Mouse (Mus musculus): ENCODE results near the gene Pgp. TPM values are rescaled to one million over a fixed set of nuclear protein-coding genes. Genes with fewer than 3 reads are reported as not detected.

Pgp gene
- polyA plus RNA-seq, 1 experiment from 2014 or later, result 42.5 TPM

DNA sequence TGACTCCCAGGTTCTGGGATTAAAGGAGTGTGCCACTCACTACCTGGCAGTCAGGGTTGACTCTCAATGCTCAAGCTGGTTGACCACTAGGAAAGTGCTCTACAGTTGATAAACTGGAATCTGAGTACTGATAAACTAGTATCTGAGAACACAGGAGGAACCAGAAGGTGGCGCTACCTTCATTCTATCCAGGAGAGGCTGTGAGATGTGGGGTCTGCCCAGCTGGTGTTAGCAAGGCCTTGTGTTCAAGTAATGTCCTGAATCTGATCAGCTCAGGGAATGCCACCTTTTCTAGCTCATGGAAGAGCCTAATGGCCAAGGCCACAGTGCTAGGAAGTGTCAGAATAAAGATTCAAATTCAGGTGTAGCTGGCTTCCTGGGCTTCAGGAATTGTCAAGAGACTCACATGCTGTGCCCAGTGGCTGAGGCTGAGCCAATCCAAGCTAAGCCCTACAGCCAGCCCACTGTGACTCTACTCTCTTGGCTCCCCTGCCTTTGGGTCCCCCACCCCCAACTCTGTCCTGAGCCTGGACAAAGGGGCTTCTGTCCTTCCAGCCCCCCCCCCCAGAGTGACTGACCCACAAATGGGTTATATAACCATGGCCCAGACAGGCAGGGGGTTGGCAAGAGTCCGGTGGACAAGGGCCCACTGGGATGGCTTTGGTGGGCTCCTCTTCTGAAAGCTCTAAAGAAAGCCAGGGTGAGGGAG lies 24.6 kb downstream of the Pgp start:
- H3K27ac ChIP-seq (ENCODE audit: low read length), result no peak overlapping the region
- H3K36me3 ChIP-seq (ENCODE audit: insufficient read depth, low read length), result no peaks in the 10 kb centered on the region
- 40% methylated on average over 2 of the region's 2 CpGs for WGBS
- H3K4me2 ChIP-seq (replicated peaks; ENCODE audit: low read depth, low read length), result no peak overlapping the region
- no peaks in the 10 kb centered on the region for H3K4me1 ChIP-seq (ENCODE audit: insufficient read depth, low read depth, low read length)
- H3K4me3 ChIP-seq (ENCODE audit: low read depth, low read length), result no peak overlapping the region
- H3K9ac ChIP-seq (replicated peaks; ENCODE audit: low read depth), result no peak overlapping the region
- ATAC-seq, result 0 out of 2 replicates have a peak, but pooled peaks have one; percentile 53
- H3K9me3 ChIP-seq (ENCODE audit: low read length), result no peaks in the 10 kb centered on the region
- peak; percentile 74 for DNase-seq (ENCODE audit: low spot score)
- TF ChIP-seq EP300 (IDR thresholded peaks at IDR 0.05) (no peak), CTCF (IDR thresholded peaks at IDR 0.05) (peak; percentile 81)
- H3K27me3 ChIP-seq (replicated peaks; ENCODE audit: insufficient read depth, low read length), result no peaks in the 10 kb centered on the region

DNA sequence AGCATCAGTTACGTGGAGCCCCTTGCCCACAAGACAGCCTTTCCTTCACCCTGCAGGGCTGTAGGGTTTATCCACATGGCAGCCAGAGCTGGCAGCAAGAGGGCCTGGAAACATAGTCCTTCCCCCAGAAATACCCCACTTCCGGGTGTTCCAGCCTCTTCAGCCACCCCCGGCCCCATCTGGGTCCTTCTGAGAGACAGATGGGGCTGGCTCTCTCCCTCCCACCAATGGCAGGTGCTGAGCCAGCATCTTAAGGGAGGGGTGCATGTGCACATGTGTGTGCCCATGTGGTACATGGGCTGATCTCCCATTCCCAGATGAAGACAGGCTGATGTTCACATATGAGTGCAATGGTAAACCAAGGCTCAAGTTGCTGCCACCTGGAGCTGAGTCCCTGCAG lies 25.3 kb downstream of the Pgp start:
- Histone ChIP-seq H3K9me3 (ENCODE audit: low read length) (no peaks in the 10 kb centered on the region), H3K36me3 (ENCODE audit: insufficient read depth, low read length) (no peaks in the 10 kb centered on the region), H3K9ac (replicated peaks; ENCODE audit: low read depth) (no peak overlapping the region), H3K4me1 (ENCODE audit: insufficient read depth, low read depth, low read length) (no peaks in the 10 kb centered on the region), H3K4me3 (ENCODE audit: low read depth, low read length) (no peak overlapping the region), H3K27me3 (replicated peaks; ENCODE audit: insufficient read depth, low read length) (no peaks in the 10 kb centered on the region), H3K4me2 (replicated peaks; ENCODE audit: low read depth, low read length) (no peak overlapping the region), H3K27ac (ENCODE audit: low read length) (no peak overlapping the region)
- TF ChIP-seq EP300 (IDR thresholded peaks at IDR 0.05) (no peak), CTCF (IDR thresholded peaks at IDR 0.05) (no peak)
- 65% methylated on average over 3 of the region's 3 CpGs for WGBS
- DNase-seq (ENCODE audit: low spot score), result no peak
- no peak for ATAC-seq

DNA sequence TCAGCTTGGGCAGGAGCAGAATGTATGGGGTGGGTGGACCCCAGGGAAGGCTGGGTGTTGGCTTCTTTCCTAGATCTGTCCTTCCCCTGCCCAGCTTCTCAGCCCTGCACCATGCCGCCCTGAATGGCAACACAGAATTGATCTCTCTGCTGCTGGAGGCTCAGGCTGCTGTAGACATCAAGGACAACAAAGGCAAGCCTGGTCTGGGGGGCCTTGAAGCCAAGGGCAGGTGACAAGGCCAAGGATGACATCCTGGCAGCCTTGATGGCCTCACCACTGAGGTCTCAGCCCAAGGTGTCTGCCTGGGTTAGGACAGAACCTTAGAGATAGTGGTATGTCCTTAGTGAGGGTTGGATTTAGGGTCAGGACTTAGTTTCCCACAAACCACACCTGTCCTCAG lies 25.8 kb downstream of the Pgp start:
- no peaks in the 10 kb centered on the region for H3K4me1 ChIP-seq (ENCODE audit: insufficient read depth, low read depth, low read length)
- no peak overlapping the region for H3K4me3 ChIP-seq (ENCODE audit: low read depth, low read length)
- TF ChIP-seq CTCF (IDR thresholded peaks at IDR 0.05) (no peak), EP300 (IDR thresholded peaks at IDR 0.05) (no peak)
- H3K9me3 ChIP-seq (ENCODE audit: low read length), result no peaks in the 10 kb centered on the region
- H3K9ac ChIP-seq (replicated peaks; ENCODE audit: low read depth), result no peak overlapping the region
- no peak overlapping the region for H3K4me2 ChIP-seq (replicated peaks; ENCODE audit: low read depth, low read length)
- DNase-seq (ENCODE audit: low spot score) (no peak), ATAC-seq (no peak)
- no peaks in the 10 kb centered on the region for H3K27me3 ChIP-seq (replicated peaks; ENCODE audit: insufficient read depth, low read length)
- 75% methylated on average over 1 of the region's 1 CpGs for WGBS
- no peaks in the 10 kb centered on the region for H3K36me3 ChIP-seq (ENCODE audit: insufficient read depth, low read length)
- no peak overlapping the region for H3K27ac ChIP-seq (ENCODE audit: low read length)

DNA sequence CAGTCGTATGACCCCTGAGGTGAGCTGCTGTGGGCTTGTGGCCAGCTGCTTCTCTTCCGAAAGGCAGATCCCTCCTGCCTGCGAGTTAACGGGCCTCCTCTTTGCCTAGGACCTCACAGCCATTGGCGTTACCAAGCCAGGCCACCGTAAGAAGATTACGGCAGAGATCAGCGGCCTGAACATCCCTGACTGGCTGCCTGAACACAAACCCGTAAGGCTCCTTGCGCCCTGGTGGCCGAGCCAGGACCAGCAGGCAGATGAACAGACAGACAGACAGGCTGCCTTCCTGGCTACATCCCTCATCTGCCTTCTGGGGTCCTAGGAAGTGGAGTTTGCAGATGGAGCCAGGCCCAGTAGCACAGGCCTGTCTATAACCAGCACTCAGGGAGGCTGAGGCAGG lies 32.0 kb downstream of the Pgp start:
- H3K9ac ChIP-seq (replicated peaks; ENCODE audit: low read depth), result no peak overlapping the region
- H3K27me3 ChIP-seq (replicated peaks; ENCODE audit: insufficient read depth, low read length), result no peaks in the 10 kb centered on the region
- DNase-seq (ENCODE audit: low spot score), result no peak
- H3K4me1 ChIP-seq (ENCODE audit: insufficient read depth, low read depth, low read length), result no peaks in the 10 kb centered on the region
- no peaks in the 10 kb centered on the region for H3K36me3 ChIP-seq (ENCODE audit: insufficient read depth, low read length)
- no peaks in the 10 kb centered on the region for H3K9me3 ChIP-seq (ENCODE audit: low read length)
- TF ChIP-seq EP300 (IDR thresholded peaks at IDR 0.05), result no peak
- peak; percentile 52 for TF ChIP-seq CTCF (IDR thresholded peaks at IDR 0.05)
- no peak overlapping the region for H3K4me2 ChIP-seq (replicated peaks; ENCODE audit: low read depth, low read length)
- ATAC-seq, result no peak
- WGBS, result 37% methylated on average over 11 of the region's 11 CpGs
- no peak overlapping the region for H3K27ac ChIP-seq (ENCODE audit: low read length)
- no peak overlapping the region for H3K4me3 ChIP-seq (ENCODE audit: low read depth, low read length)

DNA sequence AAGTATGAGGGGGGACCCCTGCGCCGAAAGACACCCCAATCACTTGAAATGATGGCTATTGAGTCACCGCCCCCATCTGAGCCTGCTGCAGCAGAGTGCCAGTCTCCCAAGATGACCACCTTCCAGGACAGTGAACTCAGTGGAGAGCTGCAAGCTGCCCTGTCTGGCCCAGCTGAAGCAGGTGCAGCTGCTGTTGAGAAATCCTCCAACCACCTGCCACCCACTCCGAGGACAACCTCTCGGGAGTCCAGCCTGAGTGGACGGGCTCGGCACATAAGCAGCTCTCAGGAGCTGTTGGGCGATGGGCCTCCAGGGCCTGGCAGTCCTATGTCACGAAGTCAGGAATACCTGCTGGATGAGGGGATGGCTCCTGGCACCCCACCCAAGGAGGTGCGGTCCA lies 33.9 kb downstream of the Pgp start:
- no peak overlapping the region for H3K4me2 ChIP-seq (replicated peaks; ENCODE audit: low read depth, low read length)
- no peaks in the 10 kb centered on the region for H3K9me3 ChIP-seq (ENCODE audit: low read length)
- TF ChIP-seq CTCF (IDR thresholded peaks at IDR 0.05), result no peak
- TF ChIP-seq EP300 (IDR thresholded peaks at IDR 0.05), result no peak
- H3K27ac ChIP-seq (ENCODE audit: low read length), result no peak overlapping the region
- no peak overlapping the region for H3K4me3 ChIP-seq (ENCODE audit: low read depth, low read length)
- H3K4me1 ChIP-seq (ENCODE audit: insufficient read depth, low read depth, low read length), result no peaks in the 10 kb centered on the region
- ATAC-seq (no peak), DNase-seq (ENCODE audit: low spot score) (no peak)
- WGBS, result 81% methylated on average over 10 of the region's 10 CpGs
- peaks cover 11% of the 10 kb centered on the region for H3K36me3 ChIP-seq (ENCODE audit: insufficient read depth, low read length)
- H3K27me3 ChIP-seq (replicated peaks; ENCODE audit: insufficient read depth, low read length), result no peaks in the 10 kb centered on the region
- H3K9ac ChIP-seq (replicated peaks; ENCODE audit: low read depth), result no peak overlapping the region

DNA sequence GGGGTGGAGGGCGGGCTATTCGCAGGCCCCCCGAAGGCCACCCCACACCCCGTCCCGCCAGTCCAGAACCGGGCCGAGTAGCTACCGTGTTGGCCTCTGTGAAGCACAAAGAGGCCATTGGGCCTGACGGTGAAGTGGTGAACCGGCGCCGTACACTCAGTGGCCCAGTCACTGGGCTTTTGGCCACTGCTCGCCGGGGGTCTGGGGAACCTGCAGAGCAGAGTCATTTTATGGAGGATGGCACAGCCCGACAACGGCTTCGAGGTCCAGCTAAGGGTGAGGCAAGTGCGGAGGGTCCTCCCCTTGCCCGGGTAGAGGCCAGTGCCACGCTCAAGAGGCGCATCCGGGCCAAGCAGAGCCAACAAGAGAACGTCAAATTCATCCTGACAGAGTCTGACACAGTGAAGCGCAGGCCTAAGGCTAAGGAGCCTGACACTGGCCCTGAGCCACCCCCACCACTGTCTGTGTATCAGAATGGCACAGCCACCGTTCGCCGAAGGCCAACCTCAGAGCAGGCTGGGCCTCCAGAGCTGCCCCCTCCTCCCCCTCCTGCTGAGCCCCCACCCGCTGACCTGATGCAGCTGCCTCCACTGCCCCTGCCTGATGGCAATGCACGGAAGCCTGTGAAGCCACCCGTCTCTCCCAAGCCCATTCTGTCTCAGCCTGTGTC lies 35.2 kb downstream of the Pgp start:
- TF ChIP-seq CTCF (IDR thresholded peaks at IDR 0.05) (no peak), EP300 (IDR thresholded peaks at IDR 0.05) (no peak)
- H3K27ac ChIP-seq (ENCODE audit: low read length), result no peak overlapping the region
- peaks cover 23% of the 10 kb centered on the region for H3K36me3 ChIP-seq (ENCODE audit: insufficient read depth, low read length)
- no peak; the same call in 1 of the 2 replicates for ATAC-seq
- H3K9ac ChIP-seq (replicated peaks; ENCODE audit: low read depth), result no peak overlapping the region
- H3K4me2 ChIP-seq (replicated peaks; ENCODE audit: low read depth, low read length), result no peak overlapping the region
- H3K4me1 ChIP-seq (ENCODE audit: insufficient read depth, low read depth, low read length), result no peaks in the 10 kb centered on the region
- H3K4me3 ChIP-seq (ENCODE audit: low read depth, low read length), result no peak overlapping the region
- H3K27me3 ChIP-seq (replicated peaks; ENCODE audit: insufficient read depth, low read length), result no peaks in the 10 kb centered on the region
- WGBS, result 92% methylated on average over 29 of the region's 30 CpGs
- no peaks in the 10 kb centered on the region for H3K9me3 ChIP-seq (ENCODE audit: low read length)
- no peak for DNase-seq (ENCODE audit: low spot score)

Measured in lung, postnatal 0 days (tissue).